Mouse (Mus musculus) midbrain, embryonic 14.5 days (tissue): ENCODE measurements at regions not wholly inside any gene's neighbourhood (a gene's known extent, or its start where the extent isn't known, plus 50 kb on each side); places are given as distances from the start of the nearest gene placed in this dataset.

Source experiments
- ATAC-seq: fragments of 200-750 bp; cut with Nextera tagmentation; 2 replicates; pipeline ENCODE4 v1.8.0; 2017; ENCODE audit warnings: moderate number of reproducible peaks, moderate library complexity; ENCODE audit not compliant: low FRiP score, low TSS enrichment
- DNase-seq: peaks from one replicate; pipeline ENCODE4 v3.0.0-alpha.2; 2015
- H3K27ac ChIP-seq: fragments of 300-500 bp; sonication (generic); replicated peaks from 2 replicates; pipeline ENCODE4 v1.5.1; 2014; ENCODE audit warnings: mild to moderate bottlenecking, low read depth, low read length, moderate library complexity
- H3K27me3 ChIP-seq: fragments of 300-500 bp; sonication (generic); 2 replicates; pipeline ENCODE4 v1.6.1; 2014; ENCODE audit warnings: low read length, control low read depth, mixed read lengths; ENCODE audit not compliant: control insufficient read depth, insufficient read depth
- H3K36me3 ChIP-seq: fragments of 300-500 bp; sonication (generic); 2 replicates; pipeline ENCODE4 v1.6.1; 2014; ENCODE audit warnings: low read length, control low read depth; ENCODE audit not compliant: control insufficient read depth, insufficient read depth
- H3K4me1 ChIP-seq: fragments of 300-500 bp; sonication (generic); 2 replicates; pipeline ENCODE4 v1.6.1; 2014; ENCODE audit warnings: mild to moderate bottlenecking, antibody characterized with exemption, low read length, control low read depth; ENCODE audit not compliant: control insufficient read depth, insufficient read depth
- H3K4me2 ChIP-seq: fragments of 300-500 bp; sonication (generic); 2 replicates; pipeline ENCODE4 v1.6.1; 2014; ENCODE audit warnings: mild to moderate bottlenecking, low read length, moderate library complexity
- H3K4me3 ChIP-seq: fragments of 300-500 bp; sonication (generic); replicated peaks from 2 replicates; pipeline ENCODE4 v1.5.1; 2014; ENCODE audit warnings: low read depth, low read length
- H3K9ac ChIP-seq: fragments of 300-500 bp; sonication (generic); replicated peaks from 2 replicates; pipeline ENCODE4 v1.6.1; 2014; ENCODE audit warnings: mild to moderate bottlenecking, low read length, moderate library complexity
- H3K9me3 ChIP-seq: fragments of 300-500 bp; sonication (generic); 2 replicates; pipeline ENCODE4 v1.6.1; 2016; ENCODE audit warnings: low read length, control low read depth, mixed read lengths; ENCODE audit not compliant: control insufficient read depth
- WGBS: fragments of 180-500 bp; shearing (Covaris S2); extraction: QIAGEN DNeasy Blood & Tissue Kit; methylation state at CpG from one replicate; pipeline ENCODE4 v1.1.7; 2014; 5-methylcytosine and 5-hydroxymethylcytosine counted together

DNA sequence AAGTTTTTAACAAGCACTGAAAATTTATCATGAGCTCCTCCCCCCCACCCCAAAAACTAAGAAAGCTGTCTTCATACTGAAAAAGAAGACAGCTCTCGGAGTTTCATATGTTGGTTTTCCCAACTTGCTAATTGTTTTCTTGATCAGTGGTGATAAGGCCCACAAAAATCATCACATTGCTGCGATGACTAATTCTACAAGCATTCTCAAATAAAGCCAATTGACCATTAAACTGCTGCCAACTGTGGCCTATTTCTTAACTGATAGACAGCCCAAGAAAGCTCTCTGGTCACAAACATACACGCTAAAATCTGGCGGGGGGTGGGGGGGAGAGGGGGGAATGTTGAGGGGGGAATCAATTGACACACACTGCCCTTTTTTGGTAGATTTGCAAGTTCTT, 345.0 kb upstream of the Acvr2a start:
- H3K36me3 ChIP-seq: no peaks in the 10 kb centered on the region
- DNase-seq (no peak), ATAC-seq (no peak)
- H3K4me3 ChIP-seq: no peak overlapping the region
- no peak overlapping the region for H3K4me2 ChIP-seq
- H3K9me3 ChIP-seq: no peaks in the 10 kb centered on the region
- 83% methylated on average over 4 of the region's 4 CpGs for WGBS
- H3K4me1 ChIP-seq: no peaks in the 10 kb centered on the region
- H3K27ac ChIP-seq: no peak overlapping the region
- H3K9ac ChIP-seq: no peak overlapping the region
- H3K27me3 ChIP-seq: no peaks in the 10 kb centered on the region

DNA sequence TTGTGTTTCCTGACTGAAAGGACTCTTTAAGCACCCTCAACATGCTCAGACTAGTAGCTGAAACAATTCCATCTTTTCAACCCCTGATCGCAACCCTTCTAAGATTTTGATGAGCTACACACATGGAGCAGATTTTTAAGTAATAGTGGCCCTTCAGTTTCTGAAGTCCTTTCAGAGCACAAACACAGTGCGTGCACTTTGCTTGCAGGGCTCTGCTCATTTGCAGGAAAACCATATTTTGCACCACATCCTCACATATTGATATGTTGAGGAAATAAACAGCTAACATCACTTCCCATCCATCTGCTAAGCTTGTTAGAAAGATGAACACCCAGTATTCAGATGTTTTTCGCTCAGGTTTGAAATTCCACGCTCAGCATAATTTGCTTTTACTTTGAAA, 344.6 kb upstream of the Acvr2a start:
- DNase-seq (no peak), ATAC-seq (no peak)
- Histone ChIP-seq H3K27ac (no peak overlapping the region), H3K9me3 (no peaks in the 10 kb centered on the region), H3K36me3 (no peaks in the 10 kb centered on the region), H3K4me3 (no peak overlapping the region), H3K9ac (no peak overlapping the region), H3K4me1 (no peaks in the 10 kb centered on the region), H3K4me2 (no peak overlapping the region), H3K27me3 (no peaks in the 10 kb centered on the region)
- 87% methylated on average over 4 of the region's 4 CpGs for WGBS

DNA sequence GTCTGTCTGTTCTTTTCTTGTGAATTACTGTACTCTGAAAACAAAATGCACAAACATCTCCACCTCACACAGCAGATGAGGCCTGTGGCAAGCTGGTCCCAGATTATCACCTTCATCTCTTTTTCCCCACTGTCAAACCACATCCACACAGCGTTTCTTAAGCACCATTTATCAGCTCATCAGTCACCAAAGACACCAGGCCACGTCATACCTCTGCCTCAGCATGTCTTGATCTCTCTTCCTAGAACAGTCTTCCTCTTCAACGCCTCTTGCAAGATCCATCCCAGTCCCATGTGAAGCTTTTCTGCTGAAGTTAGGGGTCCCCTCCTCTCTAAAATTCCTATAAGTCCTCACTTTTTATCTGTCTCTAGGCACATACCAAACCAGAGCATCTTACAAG, 340.8 kb upstream of the Acvr2a start:
- no peak for DNase-seq
- Histone ChIP-seq H3K9ac (no peak overlapping the region), H3K4me2 (no peak overlapping the region), H3K27ac (no peak overlapping the region), H3K4me3 (no peak overlapping the region), H3K9me3 (no peaks in the 10 kb centered on the region), H3K36me3 (no peaks in the 10 kb centered on the region), H3K4me1 (no peaks in the 10 kb centered on the region), H3K27me3 (no peaks in the 10 kb centered on the region)
- no peak for ATAC-seq
- WGBS: 86% methylated on average over 3 of the region's 3 CpGs

DNA sequence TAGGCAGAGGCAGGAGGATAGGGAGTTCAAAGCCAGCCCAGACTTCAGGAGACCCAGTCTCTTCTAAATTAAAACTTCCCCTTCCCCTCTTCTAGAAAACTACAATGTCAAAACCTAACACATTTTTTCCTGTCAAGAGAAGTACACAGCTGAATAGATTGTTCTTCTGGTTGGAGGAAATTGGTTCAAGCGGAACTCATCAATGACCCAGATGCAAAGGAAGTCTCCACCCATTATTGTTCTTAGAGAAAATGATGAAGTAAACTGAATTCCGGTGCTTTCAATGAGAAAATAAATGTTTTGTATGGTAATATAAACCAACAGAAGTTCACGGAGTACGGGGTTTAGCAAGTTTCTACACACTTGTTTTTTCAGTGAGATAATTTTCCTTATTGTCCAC, 339.3 kb upstream of the Acvr2a start:
- Histone ChIP-seq H3K27me3 (no peaks in the 10 kb centered on the region), H3K36me3 (no peaks in the 10 kb centered on the region), H3K4me2 (no peak overlapping the region), H3K9me3 (no peaks in the 10 kb centered on the region), H3K4me1 (no peaks in the 10 kb centered on the region), H3K9ac (no peak overlapping the region), H3K4me3 (no peak overlapping the region), H3K27ac (no peak overlapping the region)
- ATAC-seq (no peak), DNase-seq (no peak)
- 90% methylated on average over 4 of the region's 4 CpGs for WGBS

DNA sequence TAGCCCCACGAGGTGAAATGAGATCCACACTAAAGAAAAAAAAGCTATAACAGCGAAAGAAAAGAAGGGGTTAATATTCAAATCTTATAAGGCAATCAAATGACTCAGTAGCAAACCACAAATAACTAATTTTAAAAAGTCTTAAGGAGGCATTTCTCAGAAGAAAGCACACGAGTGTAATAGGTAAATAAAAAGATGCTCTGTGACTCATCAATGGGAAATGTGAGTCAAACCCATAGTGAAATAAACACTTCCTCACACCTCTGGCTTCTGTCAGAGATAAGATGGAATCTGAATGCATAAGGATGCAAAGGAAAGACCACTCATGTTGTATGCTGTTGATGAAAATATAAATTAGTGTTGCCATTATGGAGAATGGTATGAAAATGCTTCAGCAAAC, 337.1 kb upstream of the Acvr2a start:
- Histone ChIP-seq H3K4me3 (no peak overlapping the region), H3K27ac (no peak overlapping the region), H3K9ac (no peak overlapping the region), H3K9me3 (no peaks in the 10 kb centered on the region), H3K4me1 (peaks cover 3% of the 10 kb centered on the region; the same call in 1 of the 2 replicates), H3K36me3 (no peaks in the 10 kb centered on the region), H3K27me3 (no peaks in the 10 kb centered on the region), H3K4me2 (no peak overlapping the region)
- WGBS: 48% methylated on average over 3 of the region's 3 CpGs
- no peak for DNase-seq
- no peak for ATAC-seq

DNA sequence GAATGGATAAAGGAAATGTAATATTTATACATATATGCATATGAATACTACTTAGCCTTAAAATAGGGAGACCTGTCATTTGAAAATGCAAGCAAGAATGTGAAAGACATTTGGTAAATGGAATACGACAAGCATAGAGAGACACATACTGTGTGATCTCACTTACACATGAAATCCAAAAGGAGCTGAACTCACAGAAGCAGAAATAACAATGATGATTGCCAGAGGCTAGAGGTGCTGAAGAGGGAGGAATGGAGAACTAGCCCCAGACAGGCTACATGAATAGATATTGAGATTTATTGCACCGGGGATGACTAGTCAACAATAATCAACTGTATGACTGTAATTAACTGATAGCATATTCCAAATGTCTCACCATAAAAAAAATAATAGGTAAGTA, 336.6 kb upstream of the Acvr2a start:
- Histone ChIP-seq H3K4me3 (no peak overlapping the region), H3K4me1 (peaks cover 3% of the 10 kb centered on the region; the same call in 1 of the 2 replicates), H3K9ac (no peak overlapping the region), H3K27me3 (no peaks in the 10 kb centered on the region), H3K4me2 (no peak overlapping the region), H3K36me3 (no peaks in the 10 kb centered on the region), H3K9me3 (no peaks in the 10 kb centered on the region), H3K27ac (no peak overlapping the region)
- peak; percentile 18; the same call in 1 of the 2 replicates for ATAC-seq
- peak; percentile 51 for DNase-seq
- 37% methylated on average over 2 of the region's 2 CpGs for WGBS

DNA sequence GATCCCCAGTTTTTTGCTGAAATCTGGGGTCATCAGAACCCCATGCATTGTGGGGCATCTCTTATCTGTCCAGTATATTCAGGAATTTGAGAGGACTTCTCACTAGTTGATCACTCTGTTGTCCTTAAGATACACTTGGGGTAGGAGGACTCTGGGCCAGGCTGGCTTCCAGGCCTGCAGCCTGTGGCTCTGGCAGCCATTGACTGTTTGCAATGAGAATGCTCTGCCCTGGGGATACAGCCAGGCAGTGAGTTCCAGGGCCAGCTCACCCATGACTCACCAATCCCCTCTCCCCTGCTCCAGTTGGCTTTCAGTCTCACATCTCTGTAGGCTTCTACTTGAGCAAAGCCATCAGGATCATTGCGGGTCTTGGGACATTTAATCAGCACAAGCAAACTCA, 334.3 kb upstream of the Acvr2a start:
- no peak overlapping the region for H3K4me3 ChIP-seq
- ATAC-seq (no peak), DNase-seq (no peak)
- no peaks in the 10 kb centered on the region for H3K27me3 ChIP-seq
- no peak overlapping the region for H3K9ac ChIP-seq
- peaks cover 3% of the 10 kb centered on the region; the same call in 1 of the 2 replicates for H3K4me1 ChIP-seq
- 100% methylated on average over 1 of the region's 1 CpGs for WGBS
- no peaks in the 10 kb centered on the region for H3K36me3 ChIP-seq
- H3K9me3 ChIP-seq: no peaks in the 10 kb centered on the region
- H3K27ac ChIP-seq: no peak overlapping the region
- no peak overlapping the region for H3K4me2 ChIP-seq

DNA sequence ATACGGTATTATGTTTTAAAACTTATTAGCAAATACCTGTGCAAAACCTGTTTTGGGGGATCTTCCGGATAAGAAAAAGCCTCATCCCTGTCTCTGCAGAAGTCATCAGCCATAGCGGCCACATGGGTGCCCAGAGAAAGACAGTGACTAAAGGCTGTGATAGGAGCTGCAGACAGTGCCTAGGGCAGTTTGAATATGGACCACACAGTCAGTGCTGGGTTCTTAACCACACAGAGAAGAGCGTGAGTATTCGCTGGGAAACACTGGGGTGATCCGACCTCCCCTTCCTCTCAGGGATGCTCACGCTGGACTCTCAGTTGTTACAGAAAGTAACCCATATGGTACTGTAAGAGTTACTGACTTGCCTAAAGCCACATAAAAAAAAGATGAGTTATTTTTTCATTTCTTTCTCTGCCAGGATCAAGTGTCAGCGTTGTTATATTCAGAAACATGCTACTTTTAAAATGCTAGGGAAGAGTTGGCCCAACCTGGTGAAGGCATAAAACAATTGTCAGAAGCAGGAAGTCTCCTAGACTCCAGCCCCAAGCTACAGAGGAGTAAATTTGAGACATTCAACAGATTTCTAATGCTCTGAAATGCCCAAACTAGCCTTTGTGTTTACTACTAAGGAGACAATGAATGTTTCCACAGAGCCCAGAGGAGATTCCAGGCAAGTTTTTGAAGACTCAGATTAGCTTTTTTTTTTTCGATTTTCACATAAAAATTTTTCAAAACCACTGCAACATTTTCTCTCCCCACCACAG, 333.3 kb upstream of the Acvr2a start:
- Histone ChIP-seq H3K9ac (no peak overlapping the region), H3K9me3 (no peaks in the 10 kb centered on the region), H3K27me3 (no peaks in the 10 kb centered on the region), H3K4me1 (peaks cover 3% of the 10 kb centered on the region; the same call in 1 of the 2 replicates), H3K4me2 (no peak overlapping the region), H3K36me3 (no peaks in the 10 kb centered on the region), H3K27ac (no peak overlapping the region), H3K4me3 (no peak overlapping the region)
- ATAC-seq (no peak), DNase-seq (peak; percentile 8)
- 62% methylated on average over 9 of the region's 9 CpGs for WGBS

DNA sequence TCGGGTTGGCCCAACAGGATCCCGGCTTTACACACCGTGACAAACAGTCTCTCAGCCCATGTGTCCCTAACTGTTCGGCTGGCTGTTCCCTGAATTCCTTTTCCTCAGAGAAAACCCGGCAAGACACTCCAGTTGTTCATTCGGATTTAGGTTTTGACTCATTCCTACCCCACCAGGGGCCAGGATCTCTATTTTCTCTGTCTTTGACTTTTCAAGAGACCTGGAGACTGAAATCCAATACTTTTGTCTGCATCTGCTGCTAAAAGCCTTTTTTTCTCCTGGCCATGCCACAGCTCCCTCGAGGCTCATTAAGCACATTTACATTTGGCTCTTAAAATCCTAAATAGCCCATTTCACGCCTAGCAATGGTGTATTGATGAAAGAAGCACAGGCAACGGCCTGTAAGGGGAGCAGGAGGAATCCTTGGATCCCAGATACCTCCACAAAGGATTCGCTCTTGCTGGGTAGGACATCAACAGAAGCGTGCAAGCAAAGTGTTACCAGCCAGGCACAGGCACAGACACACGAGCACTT, 332.6 kb upstream of the Acvr2a start:
- peaks cover 3% of the 10 kb centered on the region; the same call in 1 of the 2 replicates for H3K4me1 ChIP-seq
- no peaks in the 10 kb centered on the region for H3K36me3 ChIP-seq
- WGBS: 6% methylated on average over 12 of the region's 12 CpGs
- H3K27me3 ChIP-seq: no peaks in the 10 kb centered on the region
- H3K4me3 ChIP-seq: no peak overlapping the region
- H3K4me2 ChIP-seq: peak overlapping the region; percentile 16; the same call in 1 of the 2 replicates
- no peak overlapping the region for H3K9ac ChIP-seq
- H3K9me3 ChIP-seq: no peaks in the 10 kb centered on the region
- H3K27ac ChIP-seq: peak overlapping the region; percentile 14; the same call in 1 of the 2 replicates
- ATAC-seq: peak; percentile 66
- DNase-seq: peak; percentile 73
